Mouse (Mus musculus) MEL (cell line): ENCODE data around the gene Acad10. TPM values are rescaled to one million over a fixed set of nuclear protein-coding genes. Genes with fewer than 3 reads are reported as not detected.
A peak's percentile ranks its signal among the peaks of the same experiment; 100 is the strongest.

Source experiments
- DNase-seq: peaks from one replicate; pipeline ENCODE4 v3.0.0; 2011; ENCODE audit warnings: low read depth, low spot score
- H3K27ac ChIP-seq: 2 replicates; pipeline ENCODE4 v1.5.1; 2012; ENCODE audit warnings: low read depth, mild to moderate bottlenecking, control low read depth, low read length, moderate library complexity; ENCODE audit not compliant: control insufficient read depth
- H3K27me3 ChIP-seq, 2 experiments: fragments of 150-350 bp in 1 of 2; sonication (generic) in 1 of 2; 2 replicates each; pipeline ENCODE4 v1.6.1; 2012; ENCODE audit warnings: low read length in 2 of 2, mild to moderate bottlenecking in 2 of 2, improper control_type of control experiment in 1 of 2, moderate library complexity in 1 of 2; ENCODE audit not compliant: insufficient read depth in 2 of 2, control insufficient read depth in 1 of 2
- H3K36me3 ChIP-seq, 2 experiments: 2 replicates each; pipeline ENCODE4 v1.6.1; 2012 to 2014; ENCODE audit warnings: low read length in 2 of 2, improper control_type of control experiment in 1 of 2, inconsistent platforms in 1 of 2, mild to moderate bottlenecking in 1 of 2; ENCODE audit not compliant: insufficient read depth in 2 of 2, control insufficient read depth in 1 of 2
- H3K4me1 ChIP-seq, 2 experiments: fragments of 150-350 bp in 1 of 2; sonication (generic) in 1 of 2; 2 replicates each; pipeline ENCODE4 v1.6.1; 2012; ENCODE audit warnings: low read length in 2 of 2, improper control_type of control experiment in 1 of 2, mild to moderate bottlenecking in 1 of 2; ENCODE audit not compliant: insufficient read depth in 2 of 2, control insufficient read depth in 1 of 2
- H3K4me3 ChIP-seq, 2 experiments: fragments of 150-350 bp in 1 of 2; sonication (generic) in 1 of 2; 2 replicates each; pipeline ENCODE4 v1.5.1; 2012; ENCODE audit warnings: low read depth in 2 of 2, low read length in 2 of 2, mild to moderate bottlenecking in 2 of 2, moderate library complexity in 2 of 2, control low read depth in 1 of 2, improper control_type of control experiment in 1 of 2; ENCODE audit not compliant: control insufficient read depth in 1 of 2, insufficient read depth in 1 of 2
- H3K79me2 ChIP-seq: 2 replicates; pipeline ENCODE4 v1.6.1; 2012; ENCODE audit warnings: mild to moderate bottlenecking, low read length, moderate library complexity; ENCODE audit not compliant: control insufficient read depth, poor library complexity, insufficient read depth
- H3K9ac ChIP-seq: 2 replicates; pipeline ENCODE4 v1.6.1; 2012; ENCODE audit warnings: low read depth, mild to moderate bottlenecking, control low read depth, low read length, moderate library complexity; ENCODE audit not compliant: control insufficient read depth, poor library complexity, severe bottlenecking
- H3K9me3 ChIP-seq: fragments of 150-350 bp; sonication (generic); replicated peaks from 2 replicates; pipeline ENCODE4 v1.6.1; 2012; ENCODE audit warnings: mild to moderate bottlenecking, low read length, improper control_type of control experiment, moderate library complexity; ENCODE audit not compliant: insufficient read depth
- CHD2 ChIP-seq: IDR thresholded peaks from 2 replicates; pipeline ENCODE4 v1.6.1; 2011; ENCODE audit warnings: low read length, improper control_type of control experiment
- ELF1 ChIP-seq: IDR thresholded peaks from 2 replicates; pipeline ENCODE4 v1.6.1; 2014; ENCODE audit warnings: low read depth, mild to moderate bottlenecking, inconsistent platforms, low read length, improper control_type of control experiment, moderate library complexity
- GATA1 ChIP-seq: IDR thresholded peaks from 2 replicates; pipeline ENCODE4 v1.6.1; 2011; ENCODE audit warnings: low read depth, low read length, improper control_type of control experiment
- HCFC1 ChIP-seq: IDR thresholded peaks from 2 replicates; pipeline ENCODE4 v1.6.1; 2012; ENCODE audit warnings: low read depth, mild to moderate bottlenecking, inconsistent platforms, low read length, improper control_type of control experiment, moderate library complexity
- KAT2A ChIP-seq: conservative IDR thresholded peaks from 2 replicates; pipeline ENCODE4 v1.6.1; 2012; ENCODE audit warnings: low read depth, low read length, improper control_type of control experiment, inconsistent platforms
- MAFK ChIP-seq: IDR thresholded peaks from 2 replicates; pipeline ENCODE4 v1.6.1; 2011; ENCODE audit warnings: low read depth, mild to moderate bottlenecking, low read length, improper control_type of control experiment, borderline replicate concordance
- NRF1 ChIP-seq: IDR thresholded peaks from 2 replicates; pipeline ENCODE4 v1.6.1; 2014; ENCODE audit warnings: low read depth, mild to moderate bottlenecking, inconsistent platforms, low read length, improper control_type of control experiment, moderate library complexity; ENCODE audit not compliant: poor library complexity, insufficient read depth, severe bottlenecking
- SIN3A ChIP-seq: IDR thresholded peaks from 2 replicates; pipeline ENCODE4 v1.6.1; 2012; ENCODE audit warnings: low read length, improper control_type of control experiment, inconsistent platforms
- SMC3 ChIP-seq: IDR thresholded peaks from 2 replicates; pipeline ENCODE4 v1.6.1; 2011; ENCODE audit warnings: low read depth, low read length, improper control_type of control experiment
- TCF12 ChIP-seq: IDR thresholded peaks from 2 replicates; pipeline ENCODE4 v1.6.1; 2014; ENCODE audit warnings: low read depth, mild to moderate bottlenecking, inconsistent platforms, low read length, improper control_type of control experiment, moderate library complexity
- UBTF ChIP-seq: IDR thresholded peaks from 2 replicates; pipeline ENCODE4 v1.6.1; 2012; ENCODE audit warnings: low read depth, mild to moderate bottlenecking, inconsistent platforms, low read length, improper control_type of control experiment, moderate library complexity, borderline replicate concordance; ENCODE audit not compliant: insufficient read depth
- USF1 ChIP-seq: IDR thresholded peaks from 2 replicates; pipeline ENCODE4 v1.6.1; 2014; ENCODE audit warnings: low read depth, mild to moderate bottlenecking, inconsistent platforms, low read length, improper control_type of control experiment, moderate library complexity
- ZNF384 ChIP-seq: IDR thresholded peaks from 2 replicates; pipeline ENCODE4 v1.6.1; 2012; ENCODE audit warnings: low read depth, mild to moderate bottlenecking, inconsistent platforms, low read length, improper control_type of control experiment
- polyA plus RNA-seq, 2 experiments: library from polyadenylated mRNA; stranded (reverse) in 1 of 2; unstranded in 1 of 2; fragments of >175 nt in 1 of 2; fragments of >200 nt in 1 of 2; gene quantifications; 2 replicates each; pipeline versions ENCODE4 v1.2.1 to v1.2.4; 2012; ENCODE audit warnings: low replicate concordance in 2 of 2, low read depth in 1 of 2; ENCODE audit not compliant: insufficient read length in 2 of 2, insufficient read depth in 1 of 2, missing spikeins in 1 of 2
- total RNA-seq: library from RNA; depleted of rRNA; stranded (reverse); fragments of 300-350 nt; gene quantifications from 2 replicates; pipeline ENCODE4 v1.2.3, GENCODE M21; 2012

Gene Acad10
- total and polyA plus RNA-seq, 3 experiments, result 4.4 to 5.9 TPM; not detected in 1

DNA sequence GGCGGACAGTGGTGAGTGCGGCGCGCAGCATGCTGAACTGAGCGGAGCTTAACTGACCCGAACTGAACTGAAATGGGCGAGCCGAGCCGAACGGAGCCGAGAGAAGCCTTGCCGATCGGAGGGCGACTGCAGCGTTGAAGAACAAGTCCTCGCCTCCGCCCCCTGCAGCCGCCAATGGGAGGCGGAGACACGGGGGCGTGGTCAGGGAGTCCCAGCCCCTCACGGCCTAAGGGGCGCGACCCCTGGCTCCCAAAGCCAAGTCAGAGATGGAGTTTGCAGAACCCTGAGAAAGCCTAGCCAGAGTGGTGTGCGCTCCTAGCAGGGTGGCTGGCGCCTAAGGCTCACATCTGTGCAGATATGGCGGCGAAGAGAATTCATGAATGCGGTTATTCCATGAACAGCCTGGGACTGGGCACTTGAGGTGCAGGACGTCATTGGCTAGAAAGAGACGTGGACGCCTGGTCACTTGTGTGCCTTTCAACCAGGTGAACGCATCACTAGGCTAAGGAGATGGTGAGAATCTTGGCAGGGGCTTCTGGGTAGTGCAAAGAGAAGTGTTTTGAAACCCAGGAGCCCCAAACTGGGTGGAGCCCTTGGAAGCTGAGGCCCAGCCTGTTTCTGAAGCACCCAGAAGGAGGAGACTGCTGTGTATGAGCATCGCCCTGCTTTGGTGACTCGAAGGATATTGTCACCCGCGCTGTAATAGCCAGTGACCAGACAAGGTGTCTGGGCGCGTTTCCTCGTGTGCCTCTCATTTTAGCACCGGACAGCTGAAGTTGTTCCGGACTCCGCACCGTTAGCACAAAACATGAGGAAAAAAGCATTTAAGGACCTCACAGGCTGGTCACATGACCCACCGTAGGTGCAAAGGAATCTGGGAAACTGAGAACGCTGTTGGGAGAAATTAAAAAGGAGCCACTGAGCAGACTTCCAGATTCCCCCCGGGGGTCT lies 66.6 kb downstream of the Acad10 start, which contains the start of gene Aldh2 (continued):
- TF ChIP-seq SIN3A (peak; percentile 69), KAT2A (no peak), NRF1 (0 out of 2 replicates have a peak, but pooled peaks have one; percentile 13), ELF1 (no peak), GATA1 (no peak), UBTF (no peak), SMC3 (no peak), ZNF384 (no peak)

DNA sequence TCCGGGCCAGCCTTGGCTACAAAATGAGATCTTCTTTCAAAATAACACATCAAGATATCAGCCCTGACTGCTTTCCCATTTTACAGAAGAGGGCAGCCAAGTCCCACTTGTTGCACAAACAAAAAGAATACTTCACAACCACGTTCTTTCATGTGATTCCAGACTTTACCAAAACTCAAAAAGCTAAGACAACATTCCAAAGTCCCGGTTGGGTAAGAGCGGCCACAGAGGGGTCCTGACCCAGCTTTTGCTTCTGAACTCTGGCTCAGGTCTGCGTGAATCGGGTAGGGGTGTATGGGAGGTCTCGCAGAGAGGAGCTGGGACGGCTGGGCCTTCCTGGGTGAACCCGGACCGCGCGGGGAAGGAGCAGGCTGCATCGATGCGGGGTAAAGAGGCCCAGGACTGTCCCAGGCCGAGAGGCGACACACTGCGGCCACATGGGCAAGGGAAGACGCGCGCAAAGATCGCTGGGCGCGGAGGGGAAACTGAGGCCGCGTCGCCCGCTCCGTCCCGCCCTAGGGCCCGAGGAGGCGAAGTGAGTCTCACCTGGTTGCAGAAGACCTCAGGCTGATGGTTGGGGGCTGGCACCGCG lies 67.4 kb downstream of the Acad10 start:
- H3K9ac ChIP-seq, result peak overlapping the region; percentile 71
- TF ChIP-seq MAFK (no peak), USF1 (0 out of 2 replicates have a peak, but pooled peaks have one; percentile 9)
- H3K36me3 ChIP-seq, result peaks cover 0 to 37% of the 10 kb centered on the region in 2 experiments; a peak in 2 of 4 replicates
- peak overlapping the region; percentile 71 to 83 for H3K4me3 ChIP-seq
- no peak for DNase-seq
- peaks cover 9% of the 10 kb centered on the region for H3K79me2 ChIP-seq
- H3K9me3 ChIP-seq, result no peaks in the 10 kb centered on the region
- H3K27me3 ChIP-seq, result no peaks in the 10 kb centered on the region
- peak overlapping the region; percentile 9 for H3K27ac ChIP-seq
- peaks cover 21 to 42% of the 10 kb centered on the region in 2 experiments for H3K4me1 ChIP-seq

DNA sequence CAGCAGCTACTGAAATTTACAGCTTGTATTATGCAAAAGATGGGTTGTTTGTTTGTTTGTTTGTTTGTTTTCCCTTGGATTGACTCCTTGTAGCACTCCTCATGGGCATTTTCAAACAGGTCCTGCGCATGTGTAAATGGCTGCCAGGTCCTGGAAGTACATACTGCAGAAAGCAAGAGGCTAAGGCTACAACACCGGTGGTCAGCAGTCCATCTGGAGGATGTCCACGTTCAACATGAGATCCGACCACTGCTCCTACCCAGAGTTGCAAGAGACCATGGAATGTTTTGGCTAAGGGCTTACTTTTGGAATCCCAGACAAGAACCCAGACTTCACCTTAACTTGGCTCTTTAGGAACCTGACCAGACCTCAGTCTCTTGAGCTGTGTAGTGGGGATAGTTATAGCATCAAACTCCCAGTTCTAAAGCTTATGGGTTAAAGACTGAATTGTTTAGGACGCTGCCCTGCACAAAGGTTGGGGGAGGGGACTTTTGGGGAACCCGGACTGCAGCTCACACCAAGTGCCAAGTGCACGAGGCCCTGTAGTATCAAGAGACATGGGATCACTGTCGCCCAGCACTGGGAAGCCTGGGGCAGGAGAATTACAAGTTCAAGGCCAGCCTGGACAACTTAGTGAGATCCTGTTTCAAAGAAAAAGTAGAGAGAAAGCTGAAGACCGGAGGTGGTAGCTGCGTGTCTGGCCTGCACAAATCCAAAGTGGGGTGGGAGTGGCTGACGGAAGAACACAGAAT lies 68.1 kb downstream of the Acad10 start:
- Histone ChIP-seq H3K4me1 (peaks cover 16 to 39% of the 10 kb centered on the region in 2 experiments), H3K27ac (no peak overlapping the region), H3K9ac (peak overlapping the region; percentile 71), H3K9me3 (no peaks in the 10 kb centered on the region), H3K4me3 (peak overlapping the region; percentile 71 to 83), H3K36me3 (peaks cover 0 to 35% of the 10 kb centered on the region in 2 experiments; a peak in 2 of 4 replicates), H3K79me2 (peaks cover 13% of the 10 kb centered on the region), H3K27me3 (no peaks in the 10 kb centered on the region)
- DNase-seq, result peak; percentile 40
- TF ChIP-seq CHD2 (peak; percentile 29; the same call in 1 of the 2 replicates), SIN3A (peak; percentile 55; the same call in 1 of the 2 replicates), TCF12 (no peak), UBTF (no peak), HCFC1 (no peak), KAT2A (no peak)
